In the genomic region with DNA sequence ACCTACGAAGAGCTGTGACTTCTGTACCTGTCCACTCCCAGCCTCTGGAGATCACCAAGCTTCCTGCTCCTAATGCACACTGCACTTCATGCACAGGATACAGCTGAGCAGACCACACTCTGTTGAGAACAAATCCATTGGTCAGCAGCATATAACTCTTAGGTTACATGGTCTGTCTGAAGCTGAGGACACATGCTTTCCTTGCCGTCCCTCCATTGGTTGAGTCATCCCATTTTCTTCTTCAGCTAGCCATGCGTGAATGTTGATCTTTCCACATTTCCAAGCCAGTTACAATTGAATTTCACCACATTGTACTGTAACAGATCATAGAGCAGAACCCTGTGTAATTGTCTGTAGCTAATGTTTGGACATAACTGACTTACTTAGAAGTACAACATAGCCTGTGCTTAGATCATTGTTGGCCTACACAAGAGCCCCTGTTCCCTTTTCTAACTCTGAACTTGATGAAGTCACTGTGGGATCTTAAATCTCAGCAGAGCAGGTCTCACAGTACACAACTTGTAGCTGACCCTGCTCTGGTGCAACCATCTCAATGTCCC, we compare ENCODE assay signal across 22 mouse cellular contexts.
"Had no signal": no experiment of that assay in that cellular context is flagged by ENCODE, and none has a peak within 500 bp of the region (broad histone marks: within the 10 kb centered on the region; RNA-seq: fewer than 3 reads in every experiment).

No protein-coding gene starts in this region.

- ATAC-seq: liver, postnatal 0 days; lung, postnatal 0 days; midbrain, embryonic 15.5 days had no signal

- H3K9ac ChIP-seq: kidney, embryonic 15.5 days; limb, embryonic 12.5 days; limb, embryonic 15.5 days; liver, embryonic 14.5 days; liver, postnatal 0 days; lung, embryonic 14.5 days; midbrain, embryonic 12.5 days; midbrain, embryonic 15.5 days; neural tube, embryonic 12.5 days; neural tube, embryonic 15.5 days had no signal

- H3K36me3 ChIP-seq: kidney, embryonic 15.5 days; limb, embryonic 12.5 days; limb, embryonic 15.5 days; midbrain, embryonic 12.5 days; midbrain, embryonic 15.5 days; neural tube, embryonic 12.5 days; neural tube, embryonic 15.5 days had no signal

- H3K9me3 ChIP-seq: kidney, embryonic 15.5 days; limb, embryonic 12.5 days; limb, embryonic 15.5 days; midbrain, embryonic 12.5 days; midbrain, embryonic 15.5 days; neural tube, embryonic 12.5 days; neural tube, embryonic 15.5 days had no signal

- H3K4me2 ChIP-seq: kidney, embryonic 15.5 days; limb, embryonic 12.5 days; limb, embryonic 15.5 days; liver, embryonic 11.5 days; lung, embryonic 14.5 days; midbrain, embryonic 12.5 days; midbrain, embryonic 15.5 days; neural tube, embryonic 12.5 days; neural tube, embryonic 15.5 days had no signal

- H3K27ac ChIP-seq: kidney, embryonic 15.5 days; limb, embryonic 12.5 days; limb, embryonic 15.5 days; liver, embryonic 14.5 days; macrophage; midbrain, embryonic 12.5 days; midbrain, embryonic 15.5 days; neural tube, embryonic 12.5 days; neural tube, embryonic 15.5 days had no signal

- H3K4me3 ChIP-seq: kidney, embryonic 15.5 days; limb, embryonic 12.5 days; limb, embryonic 15.5 days; midbrain, embryonic 12.5 days; midbrain, embryonic 15.5 days; neural tube, embryonic 12.5 days; neural tube, embryonic 15.5 days had no signal

- H3K27me3 ChIP-seq: kidney, embryonic 15.5 days; limb, embryonic 12.5 days; limb, embryonic 15.5 days; midbrain, embryonic 12.5 days; midbrain, embryonic 15.5 days; neural tube, embryonic 12.5 days; neural tube, embryonic 15.5 days had no signal

- H3K4me1 ChIP-seq: kidney, embryonic 15.5 days; limb, embryonic 12.5 days; limb, embryonic 15.5 days; midbrain, embryonic 12.5 days; midbrain, embryonic 15.5 days; neural tube, embryonic 12.5 days; neural tube, embryonic 15.5 days had no signal

- DNase-seq: kidney, postnatal 10 days; kidney, postnatal 36 days; left cerebral cortex, postnatal 4 days; liver, postnatal 0 days; lung, embryonic 14.5 days; right cerebral cortex, adult 18-20 months; right cerebral cortex, postnatal 14 days; right cerebral cortex, postnatal 4 days; spleen, adult 18-20 months; thymus, adult 18-20 months; thymus, postnatal 36 days had no signal
